Mouse (Mus musculus) thymus, adult 2 months (tissue): ENCODE measurements around the gene Zfp846. TPM values are rescaled to one million over a fixed set of nuclear protein-coding genes. Genes with fewer than 3 reads are reported as not detected.
"Not testable (repeated sequence)": the region's sequence is repeated elsewhere in the genome, so short reads cannot be mapped to it uniquely, and the experiment has no call there.

Experiments
- DNase-seq: peaks from one replicate; pipeline ENCODE4 v3.0.0; 2021
- H3K27ac ChIP-seq: fragments of 200-500 bp; 2 replicates; pipeline ENCODE4 v1.5.1; 2012; ENCODE audit warnings: low read length, control low read depth; ENCODE audit not compliant: control insufficient read depth, insufficient read depth
- H3K27me3 ChIP-seq: fragments of 200-500 bp; 2 replicates; pipeline ENCODE4 v1.6.1; 2012; ENCODE audit warnings: mild to moderate bottlenecking, low read length, moderate library complexity, mixed read lengths; ENCODE audit not compliant: control insufficient read depth, insufficient read depth
- H3K36me3 ChIP-seq: fragments of 200-500 bp; 2 replicates; pipeline ENCODE4 v1.6.1; 2012; ENCODE audit warnings: mild to moderate bottlenecking, low read length, moderate library complexity; ENCODE audit not compliant: control insufficient read depth, insufficient read depth
- H3K4me1 ChIP-seq: fragments of 200-500 bp; replicated peaks from 2 replicates; pipeline ENCODE4 v1.6.1; 2012; ENCODE audit warnings: low read length; ENCODE audit not compliant: control insufficient read depth, insufficient read depth
- H3K4me3 ChIP-seq: fragments of 200-500 bp; 2 replicates; pipeline ENCODE4 v1.5.1; 2012; ENCODE audit warnings: mild to moderate bottlenecking, low read length, control low read depth, moderate library complexity; ENCODE audit not compliant: control insufficient read depth, insufficient read depth
- CTCF ChIP-seq: fragments of 200-500 bp; IDR thresholded peaks from 2 replicates; pipeline ENCODE4 v1.5.1; 2012; ENCODE audit warnings: mild to moderate bottlenecking, control low read depth, low read length, moderate library complexity, borderline replicate concordance; ENCODE audit not compliant: control insufficient read depth, poor library complexity, insufficient read depth; ENCODE audit errors: extremely low read depth
- POLR2A ChIP-seq: fragments of 200-500 bp; IDR thresholded peaks from 2 replicates; pipeline ENCODE4 v1.6.1; 2012; ENCODE audit warnings: mild to moderate bottlenecking, low read length, control low read depth, moderate library complexity; ENCODE audit not compliant: control insufficient read depth, poor library complexity, insufficient read depth; ENCODE audit errors: extremely low read depth
- WGBS: fragments of 180-500 bp; shearing (Covaris S2); methylation state at CpG from one replicate; pipeline ENCODE4 v1.1.7; 2018; 5-methylcytosine and 5-hydroxymethylcytosine counted together
- polyA plus RNA-seq: library from polyadenylated mRNA; depleted of rRNA; stranded (reverse); fragments of >200 nt; gene quantifications from 2 replicates; pipeline ENCODE4 v1.2.3, GENCODE M21; 2012

Gene Zfp846
- polyA plus RNA-seq, 1 experiment = 7.5 TPM

- no peak for DNase-seq
- Histone ChIP-seq H3K27ac (no peak overlapping the region), H3K27me3 (no peaks in the 10 kb centered on the region), H3K4me1 (no peaks in the 10 kb centered on the region), H3K4me3 (no peak overlapping the region), H3K36me3 (no peaks in the 10 kb centered on the region)
- WGBS = 71% methylated on average over 5 of the region's 5 CpGs
- TF ChIP-seq POLR2A (no peak), CTCF (no peak)
Measured at GRCm38 (mm10) chr9:20551781-20552275, 29.3 kb upstream of the Zfp846 start.

DNA sequence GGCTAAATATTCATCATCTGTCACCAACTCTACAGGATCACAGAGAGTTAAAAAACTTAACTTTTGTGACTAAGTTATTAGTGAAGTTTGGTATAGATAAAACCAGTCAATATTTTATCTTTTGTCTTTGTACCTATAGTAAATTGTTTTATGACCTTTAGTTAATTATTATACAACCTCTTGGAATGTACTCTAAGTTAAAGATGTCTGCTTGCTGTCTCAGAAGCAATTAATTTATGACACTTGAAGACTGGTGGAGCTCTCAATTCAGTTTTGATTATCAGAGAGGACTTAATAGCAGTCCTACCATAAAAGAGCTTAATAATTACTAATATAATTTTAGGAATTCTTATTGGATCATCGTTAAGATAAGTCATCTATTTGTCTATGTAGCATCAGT lies 28.4 kb upstream of the Zfp846 start:
- H3K4me3 ChIP-seq = no peak overlapping the region
- H3K27me3 ChIP-seq = no peaks in the 10 kb centered on the region
- no peaks in the 10 kb centered on the region for H3K36me3 ChIP-seq
- no peaks in the 10 kb centered on the region for H3K4me1 ChIP-seq
- DNase-seq = no peak
- H3K27ac ChIP-seq = no peak overlapping the region
- WGBS = 85% methylated on average over 1 of the region's 1 CpGs
- TF ChIP-seq CTCF (no peak), POLR2A (no peak)

- no peaks in the 10 kb centered on the region for H3K27me3 ChIP-seq
- no peaks in the 10 kb centered on the region for H3K4me1 ChIP-seq
- H3K4me3 ChIP-seq = no peak overlapping the region
- whole genome bisulfite sequencing = 84% methylated on average over 5 of the region's 5 CpGs
- no peak overlapping the region for H3K27ac ChIP-seq
- no peak for DNase-seq
- TF ChIP-seq POLR2A (no peak), CTCF (no peak)
- H3K36me3 ChIP-seq = no peaks in the 10 kb centered on the region
Measured at GRCm38 (mm10) chr9:20562177-20562576, 18.9 kb upstream of the Zfp846 start.

DNA sequence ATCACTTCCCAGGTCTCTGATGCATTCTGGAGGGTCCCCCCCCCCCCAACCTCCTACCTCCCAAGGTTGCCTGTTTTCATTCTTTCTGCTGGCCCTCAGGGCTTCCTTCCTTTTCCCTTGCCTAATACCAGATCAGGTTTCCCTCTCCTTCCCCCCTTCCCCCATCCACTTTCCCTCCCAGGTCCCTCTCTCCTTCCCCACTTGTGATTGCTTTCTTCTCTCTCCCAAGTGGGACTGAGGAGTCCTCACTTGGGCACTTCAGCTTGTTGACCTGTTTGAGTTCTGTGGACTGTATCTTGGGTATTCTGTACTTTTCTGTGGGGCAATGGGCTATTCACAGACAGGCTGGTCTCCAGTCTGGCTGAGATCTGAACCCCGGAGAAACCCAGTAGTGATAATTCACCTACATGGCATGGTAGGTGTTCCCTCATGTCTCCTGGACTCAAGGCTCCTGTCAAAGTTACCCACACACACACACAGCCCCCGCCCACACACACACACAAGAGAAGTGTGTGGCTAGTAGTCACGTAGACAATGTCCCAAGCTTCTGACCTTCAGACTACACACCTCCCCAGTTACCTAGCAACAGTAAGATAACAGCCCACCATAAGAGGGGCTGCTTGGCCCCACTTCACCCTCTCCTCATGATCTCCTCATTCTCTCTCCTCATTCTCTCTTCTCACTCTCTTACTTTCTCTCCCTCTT lies 15.6 kb upstream of the Zfp846 start:
- not testable (repeated sequence) for H3K4me1 ChIP-seq, H3K4me3 ChIP-seq, H3K27ac ChIP-seq, H3K27me3 ChIP-seq, H3K36me3 ChIP-seq, DNase-seq
- 92% methylated on average over 3 of the region's 3 CpGs for WGBS

- H3K4me1 ChIP-seq = no peaks in the 10 kb centered on the region
- no peak for DNase-seq
- H3K27ac ChIP-seq = no peak overlapping the region
- H3K36me3 ChIP-seq = no peaks in the 10 kb centered on the region
- no peaks in the 10 kb centered on the region for H3K27me3 ChIP-seq
- TF ChIP-seq CTCF (no peak), POLR2A (no peak)
- no peak overlapping the region for H3K4me3 ChIP-seq
Measured at GRCm38 (mm10) chr9:20571060-20571459, 10.0 kb upstream of the Zfp846 start.

DNA sequence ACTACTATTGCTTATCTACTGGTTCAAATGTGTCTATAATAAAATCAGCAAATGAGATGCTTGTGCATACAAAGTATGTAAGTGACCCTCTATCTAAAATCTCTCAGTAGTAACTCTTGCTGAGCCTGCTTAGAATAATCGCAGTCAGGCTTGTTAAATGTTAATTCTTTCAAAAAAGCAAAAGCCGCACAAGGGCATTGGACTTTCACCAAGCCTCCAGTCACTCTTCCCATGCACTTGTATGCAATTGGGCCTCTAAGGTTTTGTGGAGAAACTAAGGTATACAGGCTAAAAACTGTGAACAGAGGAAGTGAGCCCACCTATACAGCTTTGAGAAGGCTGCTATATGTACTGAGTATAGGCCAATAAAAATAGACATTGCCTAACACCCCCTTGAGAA lies 4.5 kb upstream of the Zfp846 start:
- WGBS = 84% methylated on average over 2 of the region's 2 CpGs

GRCm38 (mm10) chr9:20601270-20601669 lies 20.2 kb downstream of the Zfp846 start:
- no peaks in the 10 kb centered on the region for H3K36me3 ChIP-seq
- no peak for TF ChIP-seq POLR2A
- no peak for TF ChIP-seq CTCF
- H3K4me3 ChIP-seq = no peak overlapping the region
- H3K27ac ChIP-seq = no peak overlapping the region
- H3K27me3 ChIP-seq = no peaks in the 10 kb centered on the region
- DNase-seq = no peak
- WGBS = 87% methylated on average over 6 of the region's 6 CpGs
- no peaks in the 10 kb centered on the region for H3K4me1 ChIP-seq

More for the DNA sequence above, 4.5 kb upstream of the Zfp846 start:
- no peak for DNase-seq
- TF ChIP-seq CTCF = no peak
- TF ChIP-seq POLR2A = no peak
- peaks cover 6% of the 10 kb centered on the region for H3K4me1 ChIP-seq
- H3K27me3 ChIP-seq = no peaks in the 10 kb centered on the region
- no peaks in the 10 kb centered on the region for H3K36me3 ChIP-seq
- no peak overlapping the region for H3K4me3 ChIP-seq
- no peak overlapping the region for H3K27ac ChIP-seq
